Mouse (Mus musculus): Measurements from ENCODE around the gene Dtx4. TPM values are rescaled to one million over a fixed set of nuclear protein-coding genes. Genes with fewer than 3 reads are reported as not detected.

The Dtx4 gene
- polyA plus RNA-seq, 1 experiment from 2014 or later: 16.5 TPM

DNA sequence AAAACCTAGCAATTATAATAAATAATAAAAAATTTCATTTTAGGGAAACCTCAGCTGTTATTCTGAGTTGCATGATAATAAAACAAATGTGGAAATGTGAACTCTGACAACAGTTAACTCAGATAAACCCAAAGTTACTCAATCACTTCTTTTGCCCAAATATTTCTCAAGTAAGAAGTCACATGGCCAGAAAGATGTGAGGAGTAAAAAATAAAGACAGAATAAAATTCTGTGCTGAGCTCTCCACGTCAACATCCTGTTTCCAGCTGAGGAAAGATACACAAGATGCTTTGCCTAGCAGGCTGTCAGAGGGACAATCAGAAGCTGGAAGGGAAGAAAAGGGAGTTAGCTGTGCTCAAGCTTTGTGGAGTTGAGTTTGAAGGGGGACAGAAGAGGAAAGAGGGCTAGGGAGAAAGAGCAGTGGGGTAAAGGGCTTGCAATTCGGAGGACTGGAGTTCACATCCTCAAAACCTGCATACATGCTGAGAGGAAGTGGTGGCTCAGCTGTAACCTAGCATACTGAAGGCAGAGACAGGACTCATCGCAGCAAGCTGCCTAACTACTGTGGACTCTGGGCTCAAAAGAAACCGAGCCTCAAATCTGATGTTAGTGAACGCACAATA lies 61.0 kb downstream of the Dtx4 start:
- Histone ChIP-seq H3K4me1 (replicated peaks; ENCODE audit: control insufficient read depth, insufficient read depth, low read length) (no peaks in the 10 kb centered on the region), H3K27me3 (ENCODE audit: control insufficient read depth, insufficient read depth, low read depth, low read length) (no peaks in the 10 kb centered on the region), H3K36me3 (ENCODE audit: control insufficient read depth, insufficient read depth, low read length) (no peaks in the 10 kb centered on the region), H3K4me2 (ENCODE audit: low read depth, low read length) (no peak overlapping the region), H3K27ac (ENCODE audit: low read length) (no peak overlapping the region), H3K9me3 (ENCODE audit: control insufficient read depth, low read length) (no peaks in the 10 kb centered on the region), H3K4me3 (ENCODE audit: low read length) (no peak overlapping the region), H3K9ac (ENCODE audit: low read length) (no peak overlapping the region)
- whole genome bisulfite sequencing: 60% methylated on average over 5 of the region's 5 CpGs
- no peak for ATAC-seq (ENCODE audit: low read depth)

DNA sequence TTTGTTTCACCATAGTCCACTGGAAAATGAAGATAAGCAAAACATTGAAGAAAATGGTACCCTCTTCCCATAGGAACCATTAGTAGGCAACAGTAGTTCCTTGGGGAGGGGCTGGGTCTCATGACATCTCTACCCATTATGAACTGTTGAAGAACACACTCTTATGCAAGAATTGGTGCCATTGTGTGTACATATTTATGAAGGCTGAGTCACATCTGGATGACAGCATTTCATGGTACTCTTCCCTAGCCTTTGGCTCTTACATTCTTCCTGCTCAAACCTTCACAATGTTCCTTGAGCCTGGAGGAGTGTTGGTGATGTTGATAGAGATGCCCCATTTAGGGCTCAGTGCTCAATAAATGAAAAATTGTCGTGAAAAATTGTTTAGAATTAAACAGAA lies 61.7 kb downstream of the Dtx4 start:
- Histone ChIP-seq H3K27ac (ENCODE audit: low read length) (no peak overlapping the region), H3K4me2 (ENCODE audit: low read depth, low read length) (no peak overlapping the region), H3K9me3 (ENCODE audit: control insufficient read depth, low read length) (no peaks in the 10 kb centered on the region), H3K4me3 (ENCODE audit: low read length) (no peak overlapping the region), H3K4me1 (replicated peaks; ENCODE audit: control insufficient read depth, insufficient read depth, low read length) (no peaks in the 10 kb centered on the region), H3K9ac (ENCODE audit: low read length) (no peak overlapping the region), H3K27me3 (ENCODE audit: control insufficient read depth, insufficient read depth, low read depth, low read length) (no peaks in the 10 kb centered on the region), H3K36me3 (ENCODE audit: control insufficient read depth, insufficient read depth, low read length) (no peaks in the 10 kb centered on the region)
- WGBS: 33% methylated on average over 1 of the region's 1 CpGs
- no peak for ATAC-seq (ENCODE audit: low read depth)

DNA sequence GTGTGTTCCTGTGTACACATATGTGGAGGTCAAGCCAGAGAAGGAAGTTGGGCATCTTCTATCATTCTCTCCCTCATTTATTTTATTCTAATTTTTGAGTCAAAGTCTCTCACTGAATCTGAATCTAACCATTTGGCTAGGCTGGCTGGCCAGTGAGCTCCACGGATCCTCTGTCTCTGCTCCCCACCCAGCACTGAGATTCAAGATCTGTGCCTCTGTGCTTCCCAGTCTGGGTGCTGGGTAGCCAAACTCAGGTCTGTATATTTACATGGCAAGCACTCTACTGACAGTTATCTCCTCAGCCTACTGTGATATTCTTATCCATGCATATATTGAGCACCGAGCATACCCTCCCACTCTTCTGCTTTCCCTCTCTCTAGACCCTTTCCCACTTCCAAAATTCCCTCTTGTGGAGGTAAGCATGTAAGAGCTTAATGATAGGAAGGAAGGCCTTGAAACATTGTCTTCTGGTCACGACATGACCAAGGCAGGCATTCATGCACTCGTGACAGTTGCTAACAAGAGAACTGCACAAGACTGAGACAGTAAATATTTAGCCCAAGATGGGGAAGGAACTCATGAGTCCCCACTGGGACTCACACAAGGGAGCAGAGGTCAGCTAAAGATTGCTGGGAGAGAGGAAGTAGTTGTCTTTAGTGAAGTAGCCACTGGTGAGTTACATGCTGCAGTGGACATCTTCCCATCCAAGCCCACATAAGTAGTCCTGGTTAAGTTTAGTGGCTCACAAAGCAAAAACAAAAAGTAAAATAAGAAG lies 65.3 kb downstream of the Dtx4 start:
- 55% methylated on average over 4 of the region's 4 CpGs for WGBS
- Histone ChIP-seq H3K27me3 (ENCODE audit: control insufficient read depth, insufficient read depth, low read depth, low read length) (no peaks in the 10 kb centered on the region), H3K4me1 (replicated peaks; ENCODE audit: control insufficient read depth, insufficient read depth, low read length) (no peaks in the 10 kb centered on the region), H3K4me2 (ENCODE audit: low read depth, low read length) (no peak overlapping the region), H3K27ac (ENCODE audit: low read length) (0 out of 2 replicates have a peak overlapping the region, but pooled peaks have one; percentile 5), H3K9me3 (ENCODE audit: control insufficient read depth, low read length) (no peaks in the 10 kb centered on the region), H3K9ac (ENCODE audit: low read length) (no peak overlapping the region), H3K4me3 (ENCODE audit: low read length) (no peak overlapping the region), H3K36me3 (ENCODE audit: control insufficient read depth, insufficient read depth, low read length) (no peaks in the 10 kb centered on the region)
- ATAC-seq (ENCODE audit: low read depth): peak; percentile 28; the same call in 1 of the 2 replicates

DNA sequence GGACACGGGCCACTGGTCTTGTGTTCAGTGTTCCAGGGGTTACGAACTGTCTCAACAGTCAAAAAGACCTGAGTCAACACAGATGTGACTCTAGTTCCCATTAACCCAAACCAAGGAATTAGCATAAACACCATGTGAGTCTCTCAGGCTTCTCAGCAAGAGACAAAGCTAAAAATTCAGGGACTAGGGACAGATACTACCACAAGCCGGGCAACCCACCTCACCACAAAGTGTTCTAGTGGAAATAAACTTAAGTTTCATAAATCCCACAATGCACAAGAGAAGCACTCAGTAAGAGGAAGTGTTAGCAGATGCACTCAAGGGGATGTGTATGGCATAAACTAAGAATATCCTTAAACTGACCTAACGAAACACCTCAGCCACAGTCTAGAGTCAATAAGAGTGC lies 66.2 kb downstream of the Dtx4 start:
- Histone ChIP-seq H3K9me3 (ENCODE audit: control insufficient read depth, low read length) (no peaks in the 10 kb centered on the region), H3K27me3 (ENCODE audit: control insufficient read depth, insufficient read depth, low read depth, low read length) (no peaks in the 10 kb centered on the region), H3K9ac (ENCODE audit: low read length) (no peak overlapping the region), H3K36me3 (ENCODE audit: control insufficient read depth, insufficient read depth, low read length) (no peaks in the 10 kb centered on the region), H3K27ac (ENCODE audit: low read length) (no peak overlapping the region), H3K4me2 (ENCODE audit: low read depth, low read length) (no peak overlapping the region), H3K4me1 (replicated peaks; ENCODE audit: control insufficient read depth, insufficient read depth, low read length) (no peaks in the 10 kb centered on the region), H3K4me3 (ENCODE audit: low read length) (no peak overlapping the region)
- WGBS: 79% methylated on average over 4 of the region's 4 CpGs
- no peak for ATAC-seq (ENCODE audit: low read depth)

DNA sequence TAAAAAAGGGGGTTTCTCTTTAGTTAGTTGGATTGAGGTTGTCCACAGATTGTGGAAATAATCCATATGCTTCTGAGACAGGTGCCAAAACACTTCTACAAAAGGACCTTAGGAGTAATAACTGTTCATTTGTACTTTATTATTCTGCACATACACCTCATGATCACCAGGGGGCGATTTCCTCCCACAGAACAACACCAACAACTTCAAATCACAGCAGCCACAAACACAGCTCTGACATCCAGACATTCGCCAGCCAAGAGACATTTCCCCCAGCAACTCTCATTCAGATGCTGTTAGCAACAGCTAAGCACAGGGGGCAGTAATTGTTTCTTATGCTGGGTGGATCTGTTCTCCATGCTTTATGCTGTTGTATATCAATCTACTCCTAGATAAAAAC lies 68.2 kb downstream of the Dtx4 start:
- ATAC-seq (ENCODE audit: low read depth): peak; percentile 82
- H3K27ac ChIP-seq (ENCODE audit: low read length): no peak overlapping the region

DNA sequence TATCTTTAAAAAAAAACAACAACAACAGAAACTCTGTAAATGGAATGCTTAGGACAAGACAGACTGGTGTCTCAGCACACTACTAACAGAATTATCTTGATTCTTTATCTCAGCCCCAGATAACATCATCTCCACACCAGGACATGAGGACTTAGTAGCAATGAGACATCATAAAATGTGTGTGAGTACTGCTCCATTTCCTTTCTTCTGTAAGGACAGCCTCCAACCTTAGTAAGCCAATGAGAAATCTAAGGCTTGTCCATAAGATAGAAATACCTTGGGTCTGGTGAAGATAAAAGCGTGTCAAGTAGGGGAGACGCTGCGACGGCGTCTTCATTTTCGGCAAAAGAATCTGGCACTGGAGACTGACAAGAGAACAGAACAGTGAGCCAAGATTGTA lies 73.6 kb downstream of the Dtx4 start, which contains the start of gene Pfpl:
TSS of gene Pfpl (plus strand) at position 301 of the 400 bp plus-strand sequence.
- ATAC-seq (ENCODE audit: low read depth): no peak
- WGBS: 85% methylated on average over 6 of the region's 6 CpGs
- Histone ChIP-seq H3K27ac (ENCODE audit: low read length) (no peak within 1 kb of the TSS), H3K4me1 (replicated peaks; ENCODE audit: control insufficient read depth, insufficient read depth, low read length) (no peaks in the 10 kb centered on the region), H3K9me3 (ENCODE audit: control insufficient read depth, low read length) (no peaks in the 10 kb centered on the region), H3K9ac (ENCODE audit: low read length) (no peak within 1 kb of the TSS), H3K27me3 (ENCODE audit: control insufficient read depth, insufficient read depth, low read depth, low read length) (no peaks in the 10 kb centered on the region), H3K4me2 (ENCODE audit: low read depth, low read length) (no peak within 1 kb of the TSS), H3K4me3 (ENCODE audit: low read length) (no peak within 1 kb of the TSS), H3K36me3 (ENCODE audit: control insufficient read depth, insufficient read depth, low read length) (no peaks in the 10 kb centered on the region)

More for the DNA sequence above, 68.2 kb downstream of the Dtx4 start:
- 4% methylated on average over 2 of the region's 2 CpGs for WGBS
- H3K27me3 ChIP-seq (ENCODE audit: control insufficient read depth, insufficient read depth, low read depth, low read length): no peaks in the 10 kb centered on the region
- no peaks in the 10 kb centered on the region for H3K36me3 ChIP-seq (ENCODE audit: control insufficient read depth, insufficient read depth, low read length)
- H3K9me3 ChIP-seq (ENCODE audit: control insufficient read depth, low read length): no peaks in the 10 kb centered on the region
- no peaks in the 10 kb centered on the region for H3K4me1 ChIP-seq (replicated peaks; ENCODE audit: control insufficient read depth, insufficient read depth, low read length)
- H3K9ac ChIP-seq (ENCODE audit: low read length): no peak overlapping the region
- no peak overlapping the region for H3K4me2 ChIP-seq (ENCODE audit: low read depth, low read length)
- H3K4me3 ChIP-seq (ENCODE audit: low read length): no peak overlapping the region

DNA sequence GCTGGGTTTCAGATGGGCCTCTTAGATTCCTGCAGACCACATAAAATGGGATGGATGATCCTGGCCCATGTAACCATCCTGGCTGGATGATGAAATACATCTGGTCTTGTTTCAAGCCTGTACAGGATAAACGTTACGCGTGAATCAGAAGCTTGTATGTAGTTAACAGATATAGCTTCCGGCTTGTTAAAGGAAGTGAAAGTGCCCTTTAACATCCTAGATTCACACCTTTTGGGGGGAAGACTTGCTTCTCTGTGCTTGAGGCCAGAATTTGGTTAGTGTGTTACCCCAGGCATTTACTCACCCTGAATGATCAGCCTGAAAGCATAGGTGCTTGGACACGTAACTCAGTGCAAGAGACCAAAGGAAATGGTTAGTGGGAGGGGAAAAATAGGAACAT lies 74.2 kb downstream of the Dtx4 start:
- ATAC-seq (ENCODE audit: low read depth): no peak
- 79% methylated on average over 5 of the region's 5 CpGs for WGBS
- H3K27me3 ChIP-seq (ENCODE audit: control insufficient read depth, insufficient read depth, low read depth, low read length): no peaks in the 10 kb centered on the region
- no peaks in the 10 kb centered on the region for H3K4me1 ChIP-seq (replicated peaks; ENCODE audit: control insufficient read depth, insufficient read depth, low read length)
- no peak overlapping the region for H3K9ac ChIP-seq (ENCODE audit: low read length)
- no peak overlapping the region for H3K4me2 ChIP-seq (ENCODE audit: low read depth, low read length)
- no peaks in the 10 kb centered on the region for H3K36me3 ChIP-seq (ENCODE audit: control insufficient read depth, insufficient read depth, low read length)
- no peak overlapping the region for H3K4me3 ChIP-seq (ENCODE audit: low read length)
- H3K27ac ChIP-seq (ENCODE audit: low read length): no peak overlapping the region
- no peaks in the 10 kb centered on the region for H3K9me3 ChIP-seq (ENCODE audit: control insufficient read depth, low read length)

DNA sequence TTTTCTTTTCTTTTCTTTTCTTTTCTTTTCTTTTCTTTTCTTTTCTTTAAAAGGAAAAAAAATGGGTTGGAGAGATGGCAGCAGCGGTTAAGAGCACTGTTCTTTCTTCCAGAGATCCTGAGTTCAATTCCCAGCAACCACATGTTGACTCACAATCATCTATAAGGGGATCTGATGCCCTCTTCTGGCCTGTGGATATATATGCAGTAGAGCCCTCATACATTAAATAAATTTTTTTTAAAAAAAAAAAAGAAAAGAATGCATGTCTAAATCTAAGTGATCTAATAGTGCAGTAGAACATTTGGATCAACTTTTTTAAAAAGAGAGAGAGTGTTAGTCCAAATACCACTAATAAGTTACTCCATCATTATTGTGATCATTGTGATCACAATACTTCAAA lies 79.6 kb downstream of the Dtx4 start:
- Histone ChIP-seq H3K36me3 (ENCODE audit: control insufficient read depth, insufficient read depth, low read length) (no peaks in the 10 kb centered on the region), H3K9me3 (ENCODE audit: control insufficient read depth, low read length) (no peaks in the 10 kb centered on the region), H3K4me3 (ENCODE audit: low read length) (no peak overlapping the region), H3K4me2 (ENCODE audit: low read depth, low read length) (no peak overlapping the region), H3K9ac (ENCODE audit: low read length) (no peak overlapping the region), H3K27ac (ENCODE audit: low read length) (no peak overlapping the region), H3K4me1 (replicated peaks; ENCODE audit: control insufficient read depth, insufficient read depth, low read length) (no peaks in the 10 kb centered on the region), H3K27me3 (ENCODE audit: control insufficient read depth, insufficient read depth, low read depth, low read length) (no peaks in the 10 kb centered on the region)
- WGBS: 81% methylated on average over 1 of the region's 1 CpGs
- ATAC-seq (ENCODE audit: low read depth): no peak

DNA sequence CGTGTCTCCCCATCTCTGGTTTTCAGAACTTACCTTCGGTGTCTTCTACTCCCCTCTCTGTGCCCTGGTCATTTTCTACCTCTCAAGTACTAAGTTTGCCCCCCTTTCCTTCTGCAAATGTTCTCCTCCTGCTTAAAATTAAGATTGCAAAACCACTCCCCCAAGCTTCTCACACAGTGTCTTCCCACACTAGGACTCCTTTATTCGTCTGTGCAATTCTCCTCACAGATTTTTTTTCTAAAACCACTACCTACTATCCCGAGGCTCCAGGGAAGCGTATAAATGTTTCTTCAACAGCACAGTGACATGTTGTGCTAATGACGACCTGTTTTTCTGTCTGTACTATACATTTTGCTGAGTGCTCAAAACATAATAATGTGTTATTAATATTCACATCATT lies 80.7 kb downstream of the Dtx4 start:
- Histone ChIP-seq H3K4me2 (ENCODE audit: low read depth, low read length) (no peak overlapping the region), H3K4me1 (replicated peaks; ENCODE audit: control insufficient read depth, insufficient read depth, low read length) (no peaks in the 10 kb centered on the region), H3K36me3 (ENCODE audit: control insufficient read depth, insufficient read depth, low read length) (no peaks in the 10 kb centered on the region), H3K27me3 (ENCODE audit: control insufficient read depth, insufficient read depth, low read depth, low read length) (no peaks in the 10 kb centered on the region), H3K9me3 (ENCODE audit: control insufficient read depth, low read length) (no peaks in the 10 kb centered on the region), H3K27ac (ENCODE audit: low read length) (no peak overlapping the region), H3K4me3 (ENCODE audit: low read length) (no peak overlapping the region), H3K9ac (ENCODE audit: low read length) (no peak overlapping the region)
- ATAC-seq (ENCODE audit: low read depth): no peak
- 60% methylated on average over 6 of the region's 6 CpGs for WGBS
